Mouse (Mus musculus) adrenal gland, postnatal 36 days (tissue): ENCODE measurements around the gene Dcp1b. TPM values are rescaled to one million over a fixed set of nuclear protein-coding genes. Genes with fewer than 3 reads are reported as not detected.
A peak's percentile ranks its signal among the peaks of the same experiment; 100 is the strongest.
"Not testable (repeated sequence)": the region's sequence is repeated elsewhere in the genome, so short reads cannot be mapped to it uniquely, and the experiment has no call there.

Source experiments
- DNase-seq, 2 experiments: peaks; one replicate each; pipeline ENCODE4 v3.0.0; 2021; ENCODE audit warnings: mixed read lengths in 1 of 2
- total RNA-seq, 2 experiments: library from RNA; stranded (reverse); gene quantifications; 2 replicates each; pipeline ENCODE4 v1.2.3; 2021

Dcp1b gene
- total RNA-seq, 2 experiments from 2014 or later: 12.1 to 13.4 TPM

- DNase-seq: no peak
Measured at GRCm38 (mm10) chr6:119196382-119197305, 21.6 kb downstream of the Dcp1b start, which contains the start of gene Cacna1c. Cacna1c (minus strand) TSS chr6:119196418.

GRCm38 (mm10) chr6:119198534-119199273 lies 23.7 kb downstream of the Dcp1b start:
- DNase-seq: no peak

- no peak for DNase-seq
Measured at GRCm38 (mm10) chr6:119199274-119199879, 24.3 kb downstream of the Dcp1b start.

GRCm38 (mm10) chr6:119200362-119200761 lies 25.3 kb downstream of the Dcp1b start:
- DNase-seq: no peak

GRCm38 (mm10) chr6:119201575-119201974 lies 26.5 kb downstream of the Dcp1b start:
- no peak for DNase-seq

GRCm38 (mm10) chr6:119204286-119204685 lies 29.2 kb downstream of the Dcp1b start:
- no peak for DNase-seq

- no peak for DNase-seq
Measured at GRCm38 (mm10) chr6:119204915-119205314, 29.9 kb downstream of the Dcp1b start.

GRCm38 (mm10) chr6:119206006-119206405 lies 31.0 kb downstream of the Dcp1b start:
- DNase-seq: not testable (repeated sequence)

- no peak for DNase-seq
Measured at GRCm38 (mm10) chr6:119213375-119213774, 38.3 kb downstream of the Dcp1b start.

GRCm38 (mm10) chr6:119214190-119214589 lies 39.1 kb downstream of the Dcp1b start:
- no peak for DNase-seq

GRCm38 (mm10) chr6:119215040-119215613 lies 40.1 kb downstream of the Dcp1b start:
- no peak for DNase-seq

GRCm38 (mm10) chr6:119217661-119218060 lies 42.6 kb downstream of the Dcp1b start:
- DNase-seq: no peak

- DNase-seq: no peak
Measured at GRCm38 (mm10) chr6:119218591-119218990, 43.5 kb downstream of the Dcp1b start.

GRCm38 (mm10) chr6:119219237-119219870 lies 44.3 kb downstream of the Dcp1b start:
- no peak for DNase-seq

- peak; percentile 43 to 48 for DNase-seq
Measured at GRCm38 (mm10) chr6:119220297-119220696, 45.2 kb downstream of the Dcp1b start.

- DNase-seq: peak in 1 of 2 experiments; percentile 51
Measured at GRCm38 (mm10) chr6:119224451-119225195, 49.6 kb downstream of the Dcp1b start.

GRCm38 (mm10) chr6:119225226-119225625 lies 50.2 kb downstream of the Dcp1b start:
- no peak for DNase-seq

- no peak for DNase-seq
Measured at GRCm38 (mm10) chr6:119225731-119226130, 50.7 kb downstream of the Dcp1b start.

- DNase-seq: no peak
Measured at GRCm38 (mm10) chr6:119227001-119227400, 51.9 kb downstream of the Dcp1b start.

- no peak for DNase-seq
Measured at GRCm38 (mm10) chr6:119228861-119229603, 54.0 kb downstream of the Dcp1b start.
